Mouse (Mus musculus) inflammation-experienced regulatory T-cells, adult 6 months (primary cell): Measurements from ENCODE around the gene Dnah17. TPM values are rescaled to one million over a fixed set of nuclear protein-coding genes. Genes with fewer than 3 reads are reported as not detected.

Source experiments
- ATAC-seq: one replicate; pipeline ENCODE4 v1.8.0; 2017
- polyA plus RNA-seq, 3 experiments: library from polyadenylated mRNA; unstranded; fragments of 100-300 nt; shearing (Covaris generic); gene quantifications; one replicate each; pipeline ENCODE4 v1.2.1; 2017

The Dnah17 gene
- polyA plus RNA-seq, 3 experiments from 2014 or later: 0.11 to 0.73 (median 0.60) TPM

- no peak for ATAC-seq
These were observed 112.1 kb downstream of the Dnah17 start for GRCm38 (mm10) chr11:118018328-118018727.

- peak; percentile 57 for ATAC-seq
These were observed 114.9 kb downstream of the Dnah17 start for GRCm38 (mm10) chr11:118015381-118016145.

DNA sequence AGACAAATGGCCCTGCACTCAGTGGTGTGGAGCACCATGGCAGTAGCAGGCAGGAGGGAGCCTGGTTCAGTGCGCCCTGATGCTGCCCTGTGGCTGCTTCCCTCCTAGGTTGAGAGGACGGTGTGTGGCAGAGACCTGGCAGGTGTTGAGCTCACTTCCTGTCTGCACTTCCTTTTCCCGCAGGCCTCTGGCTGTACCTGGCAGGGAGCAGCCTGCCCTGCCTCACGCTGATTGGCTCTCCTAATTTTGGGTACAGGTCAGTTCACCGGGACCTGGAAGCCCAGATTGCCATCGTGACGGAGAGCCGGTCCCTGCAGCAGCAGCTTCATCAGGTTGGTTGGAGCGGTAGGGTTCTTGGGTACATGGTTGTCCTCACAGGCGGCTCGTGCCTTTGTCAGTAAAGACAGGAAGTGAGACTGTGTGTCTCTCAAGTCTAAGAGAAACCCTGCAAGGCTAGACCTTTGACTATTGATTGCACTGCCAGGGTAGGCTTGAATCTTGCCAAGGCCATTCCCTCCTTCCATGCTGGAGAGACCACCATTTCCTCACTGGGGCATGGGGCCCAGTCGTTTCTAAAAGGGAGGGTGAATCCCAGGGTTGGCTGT is 115.9 kb downstream of the Dnah17 start:
- peak; percentile 79 for ATAC-seq

GRCm38 (mm10) chr11:118013339-118013738 is 117.1 kb downstream of the Dnah17 start:
- no peak for ATAC-seq

DNA sequence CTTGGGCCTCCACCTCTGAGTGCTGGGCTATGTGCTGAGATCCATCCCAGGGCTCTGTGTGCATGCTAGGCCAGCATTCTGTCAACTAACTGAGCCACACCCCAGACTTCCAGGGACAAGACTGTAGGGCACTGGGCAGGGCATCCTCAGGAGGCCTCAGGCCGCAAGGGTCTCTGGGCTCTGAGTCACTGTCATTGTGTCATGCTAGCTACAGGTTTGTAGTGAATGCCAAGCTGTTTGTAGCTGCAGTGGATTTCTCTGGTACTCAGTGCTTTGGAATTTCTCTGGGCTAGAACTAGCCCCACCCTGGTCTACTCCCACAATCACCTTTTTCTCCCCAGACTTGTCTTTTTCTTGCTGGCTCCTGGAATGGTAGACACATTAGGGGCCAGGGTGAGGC is 117.8 kb downstream of the Dnah17 start:
- no peak for ATAC-seq

DNA sequence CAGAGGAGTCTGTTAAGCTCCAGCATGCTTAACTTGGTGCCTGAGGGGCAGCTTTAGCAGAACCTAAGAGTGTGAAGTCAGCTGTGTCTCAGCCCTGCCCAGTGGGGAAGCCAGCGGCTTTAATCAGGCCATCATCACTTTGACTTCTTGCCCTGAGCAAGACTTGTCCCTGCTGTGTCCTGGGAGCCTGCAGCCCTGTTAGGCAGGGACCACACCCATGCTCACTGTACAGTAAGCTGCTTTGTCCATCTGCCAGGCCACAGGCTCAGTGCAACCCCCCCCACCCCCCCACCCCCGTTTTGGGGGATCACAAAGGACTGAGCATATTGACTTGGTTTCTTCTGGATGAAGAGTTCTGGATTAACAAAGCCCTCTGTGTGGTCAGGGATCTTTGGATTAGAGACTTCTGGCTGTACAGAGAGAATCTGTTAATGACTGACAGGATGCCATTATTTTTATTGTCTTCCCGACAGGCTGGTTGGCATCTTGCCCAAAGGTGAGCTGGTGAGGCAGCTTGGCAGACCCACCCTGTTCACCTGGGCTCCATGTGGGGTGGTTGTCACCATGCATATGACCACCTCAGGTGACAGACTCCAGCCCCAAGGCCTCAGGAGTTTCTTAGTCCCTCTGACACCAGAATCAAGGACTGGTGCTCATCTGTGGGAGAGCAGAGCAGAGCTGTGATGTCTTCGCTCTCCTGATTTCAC is 120.4 kb downstream of the Dnah17 start:
- no peak for ATAC-seq

DNA sequence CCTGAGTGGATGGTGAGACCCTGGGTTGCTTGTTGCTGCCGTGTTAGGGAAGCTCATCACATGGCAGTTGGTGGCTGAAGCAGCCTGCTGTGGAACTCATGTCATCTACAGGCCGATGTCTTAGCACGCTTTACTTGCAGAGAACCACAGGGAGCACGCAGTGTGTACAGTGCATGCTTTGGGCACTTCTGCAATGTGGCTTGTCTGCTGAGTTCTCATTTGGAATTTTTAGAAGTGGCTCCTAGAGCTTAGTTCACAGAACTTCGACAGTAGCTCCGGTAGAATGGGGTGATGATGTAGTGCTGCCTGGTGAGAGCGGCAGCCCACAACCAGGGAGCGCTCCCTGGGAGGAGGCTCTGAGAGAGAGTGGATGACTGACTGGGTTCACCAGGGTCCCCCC is 121.6 kb downstream of the Dnah17 start:
- no peak for ATAC-seq

- ATAC-seq: no peak
These were observed 122.2 kb downstream of the Dnah17 start for GRCm38 (mm10) chr11:118008144-118008805.

GRCm38 (mm10) chr11:118007460-118008143 is 122.8 kb downstream of the Dnah17 start:
- peak; percentile 35 for ATAC-seq

DNA sequence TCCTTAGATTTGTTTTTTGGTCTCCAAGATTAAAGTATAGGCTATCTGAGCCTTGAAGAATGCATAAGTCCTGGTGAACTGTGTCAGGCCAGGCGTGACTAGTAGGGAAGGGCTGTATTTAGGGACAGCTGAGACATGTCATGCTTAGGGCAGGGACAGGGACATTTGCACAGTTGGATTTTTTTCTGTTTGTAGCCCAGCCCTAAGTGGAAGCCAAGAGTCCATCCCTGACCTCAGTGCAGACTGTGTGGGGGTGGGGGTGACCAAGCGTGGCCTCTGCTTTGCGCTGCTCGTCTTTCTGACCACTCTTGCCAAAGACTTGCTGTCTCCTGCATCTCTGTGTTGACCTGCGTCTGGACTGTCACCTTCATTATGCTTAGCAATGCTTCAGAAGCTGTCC is 126.2 kb downstream of the Dnah17 start:
- no peak for ATAC-seq

- ATAC-seq: no peak
These were observed 126.7 kb downstream of the Dnah17 start for GRCm38 (mm10) chr11:118003718-118004117.

- no peak for ATAC-seq
These were observed 127.3 kb downstream of the Dnah17 start for GRCm38 (mm10) chr11:118003176-118003575.

DNA sequence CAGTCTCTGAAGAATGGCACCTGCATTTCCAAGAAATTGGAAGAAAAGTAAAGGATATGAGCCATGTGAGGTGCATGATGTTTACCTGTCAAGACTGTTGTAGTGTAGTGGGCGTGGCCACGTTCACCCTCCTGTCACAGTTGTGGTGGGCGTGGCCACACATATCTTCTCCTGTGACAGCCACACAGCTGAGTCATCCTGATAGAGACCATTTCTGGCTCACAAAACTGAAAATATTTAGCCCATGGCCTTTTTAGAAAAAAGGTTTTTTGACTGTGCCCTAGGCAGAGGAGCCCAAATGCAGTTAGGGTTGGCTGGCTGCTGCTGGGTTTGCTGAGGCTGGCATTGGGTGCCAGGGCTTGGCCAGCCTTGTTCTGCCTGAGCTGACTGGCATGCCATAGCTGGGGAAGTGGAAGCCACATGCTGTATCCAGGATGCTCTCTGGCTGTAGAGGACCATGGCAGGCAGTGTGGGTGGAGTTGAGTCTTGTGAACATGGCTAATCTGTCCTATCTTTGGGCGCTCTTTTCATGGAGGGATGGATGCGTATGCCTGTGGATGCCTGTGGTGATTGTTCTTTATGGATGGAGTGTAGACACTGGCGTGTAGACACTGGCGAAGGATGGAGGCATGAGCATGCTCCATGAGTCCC is 129.7 kb downstream of the Dnah17 start:
- ATAC-seq: no peak

DNA sequence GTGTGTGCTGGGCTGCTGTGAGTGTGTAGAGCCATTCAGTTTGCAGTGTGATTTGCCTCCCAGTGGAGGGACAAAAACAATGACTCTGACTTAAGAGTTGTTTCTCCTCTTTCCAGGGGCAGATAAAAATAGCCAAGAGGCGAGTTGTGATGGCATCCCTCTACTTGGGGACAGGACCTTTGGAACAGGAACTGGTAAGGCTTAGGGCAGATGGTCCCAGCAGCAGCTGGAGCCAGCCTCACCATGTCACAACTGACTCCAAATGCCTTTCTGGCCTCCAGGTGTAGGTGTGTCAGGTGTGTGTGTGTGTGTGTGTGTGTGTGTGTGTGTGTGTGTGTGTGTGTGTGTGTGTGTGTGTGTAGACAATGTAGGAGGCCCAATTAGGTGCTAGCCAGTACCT is 130.4 kb downstream of the Dnah17 start:
- ATAC-seq: no peak

DNA sequence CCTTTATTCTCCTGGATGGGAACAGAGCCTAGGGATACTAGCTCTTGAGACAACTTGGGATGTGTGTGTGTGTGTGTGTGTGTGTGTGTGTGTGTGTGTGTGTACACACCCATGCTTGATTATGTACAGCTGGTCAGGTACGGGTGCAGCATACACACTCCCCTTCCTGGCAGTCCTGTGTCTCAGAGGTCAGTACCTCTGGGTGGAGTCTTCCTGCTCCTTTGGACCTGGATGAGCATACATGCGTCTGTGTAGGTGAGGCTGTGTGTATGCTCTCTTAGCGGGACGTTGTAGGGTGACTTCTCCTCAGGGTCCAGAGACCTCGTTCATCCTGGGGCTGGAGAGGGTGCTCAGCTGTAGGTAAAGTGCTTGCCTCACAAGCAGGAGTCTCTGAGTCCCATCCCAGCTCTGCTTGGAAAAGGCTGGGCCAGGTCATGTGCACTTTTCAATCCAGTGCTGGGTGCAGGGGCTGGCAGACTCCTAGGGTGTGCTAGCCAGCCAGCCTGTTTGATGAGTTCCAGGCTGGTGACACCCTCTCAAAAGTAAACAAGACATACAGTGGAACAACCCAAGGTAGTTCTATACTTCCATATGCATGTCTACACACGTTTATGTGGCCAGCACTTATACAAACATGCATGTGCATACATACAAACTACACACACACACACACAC is 131.0 kb downstream of the Dnah17 start:
- no peak for ATAC-seq

- ATAC-seq: no peak
These were observed 132.1 kb downstream of the Dnah17 start for GRCm38 (mm10) chr11:117998356-117998755.

GRCm38 (mm10) chr11:117997085-117997484 is 133.3 kb downstream of the Dnah17 start:
- no peak for ATAC-seq

DNA sequence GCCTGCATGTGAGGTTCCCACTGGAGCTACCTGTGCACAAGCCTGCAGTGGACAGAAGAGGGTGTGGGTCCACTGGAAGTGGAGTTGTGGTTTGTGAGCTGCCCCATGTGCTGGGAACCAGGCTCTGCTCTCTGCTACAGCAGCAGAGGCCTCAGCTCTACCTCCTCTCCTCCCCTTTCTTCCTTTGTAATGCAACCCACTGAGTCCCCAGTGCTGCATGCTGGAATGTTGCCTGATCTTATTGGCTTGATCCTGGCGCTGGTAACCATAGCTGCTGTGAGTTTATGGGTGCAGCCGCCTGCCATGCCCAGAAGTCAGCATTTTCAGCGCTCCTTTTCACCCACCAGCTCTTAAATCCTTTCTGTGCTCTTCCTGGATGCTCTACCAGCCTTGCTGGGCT is 134.4 kb downstream of the Dnah17 start:
- no peak for ATAC-seq

GRCm38 (mm10) chr11:117995661-117996060 is 134.8 kb downstream of the Dnah17 start:
- no peak for ATAC-seq

DNA sequence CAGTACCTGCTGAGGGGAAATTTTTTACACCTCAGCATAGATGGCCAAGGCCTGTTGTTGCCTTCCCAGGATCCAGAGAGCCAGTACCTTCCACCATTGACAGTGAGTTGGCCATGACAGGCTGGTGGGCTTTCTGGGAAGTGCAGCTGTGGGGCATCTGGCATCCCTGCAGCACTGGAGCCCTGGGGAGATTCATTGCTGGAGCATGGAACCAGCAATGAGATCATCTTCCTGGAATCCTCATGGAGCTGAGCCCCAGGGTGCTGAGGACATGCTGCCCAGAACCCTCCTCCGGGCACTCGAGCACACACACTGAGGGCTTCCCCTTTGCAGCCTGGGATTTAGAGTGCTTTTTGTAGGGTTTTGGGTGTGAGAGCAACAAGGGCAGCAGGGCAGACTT is 135.2 kb downstream of the Dnah17 start:
- no peak for ATAC-seq
